Mouse (Mus musculus): ENCODE measurements around the gene Cd24a. TPM values are rescaled to one million over a fixed set of nuclear protein-coding genes. Genes with fewer than 3 reads are reported as not detected.

Cd24a gene
- total RNA-seq, 2 experiments from 2014 or later: 5.8 to 6.1 TPM

GRCm38 (mm10) chr10:43580649-43581078 is 2.6 kb downstream of the Cd24a start:
- DNase-seq (ENCODE audit: low spot score in 2 of 2): no peak

GRCm38 (mm10) chr10:43581260-43581659 is 3.2 kb downstream of the Cd24a start:
- DNase-seq (ENCODE audit: low spot score in 2 of 2): no peak

GRCm38 (mm10) chr10:43584538-43584937 is 6.5 kb downstream of the Cd24a start:
- no peak for DNase-seq (ENCODE audit: low spot score in 2 of 2)

GRCm38 (mm10) chr10:43588470-43589177 is 10.5 kb downstream of the Cd24a start:
- no peak for DNase-seq (ENCODE audit: low spot score in 2 of 2)

GRCm38 (mm10) chr10:43591477-43591876 is 13.4 kb downstream of the Cd24a start:
- no peak for DNase-seq (ENCODE audit: low spot score in 2 of 2)

- no peak for DNase-seq (ENCODE audit: low spot score in 2 of 2)
Observed at GRCm38 (mm10) chr10:43593182-43593581, 15.1 kb downstream of the Cd24a start.

- DNase-seq (ENCODE audit: low spot score in 2 of 2): no peak
Observed at GRCm38 (mm10) chr10:43594187-43594586, 16.1 kb downstream of the Cd24a start.

GRCm38 (mm10) chr10:43594894-43595293 is 16.8 kb downstream of the Cd24a start:
- no peak for DNase-seq (ENCODE audit: low spot score in 2 of 2)

- DNase-seq (ENCODE audit: low spot score in 2 of 2): no peak
Observed at GRCm38 (mm10) chr10:43598067-43598726, 20.1 kb downstream of the Cd24a start.

- DNase-seq (ENCODE audit: low spot score in 2 of 2): no peak
Observed at GRCm38 (mm10) chr10:43601039-43601438, 23.0 kb downstream of the Cd24a start.

- DNase-seq (ENCODE audit: low spot score in 2 of 2): no peak
Observed at GRCm38 (mm10) chr10:43601511-43602396, 23.7 kb downstream of the Cd24a start.

GRCm38 (mm10) chr10:43603975-43604686 is 26.0 kb downstream of the Cd24a start:
- DNase-seq (ENCODE audit: low spot score in 2 of 2): no peak

- DNase-seq (ENCODE audit: low spot score in 2 of 2): no peak
Observed at GRCm38 (mm10) chr10:43604687-43605250, 26.7 kb downstream of the Cd24a start.

GRCm38 (mm10) chr10:43605901-43606300 is 27.8 kb downstream of the Cd24a start:
- no peak for DNase-seq (ENCODE audit: low spot score in 2 of 2)

- no peak for DNase-seq (ENCODE audit: low spot score in 2 of 2)
Observed at GRCm38 (mm10) chr10:43609507-43609906, 31.4 kb downstream of the Cd24a start.

- no peak for DNase-seq (ENCODE audit: low spot score in 2 of 2)
Observed at GRCm38 (mm10) chr10:43609958-43610357, 31.9 kb downstream of the Cd24a start.

GRCm38 (mm10) chr10:43611081-43611480 is 33.0 kb downstream of the Cd24a start:
- no peak for DNase-seq (ENCODE audit: low spot score in 2 of 2)

- DNase-seq (ENCODE audit: low spot score in 2 of 2): no peak
Observed at GRCm38 (mm10) chr10:43619059-43619531, 41.0 kb downstream of the Cd24a start.

- DNase-seq (ENCODE audit: low spot score in 2 of 2): no peak
Observed at GRCm38 (mm10) chr10:43619939-43620338, 41.9 kb downstream of the Cd24a start.

- no peak for DNase-seq (ENCODE audit: low spot score in 2 of 2)
Observed at GRCm38 (mm10) chr10:43623510-43623909, 45.4 kb downstream of the Cd24a start.

- no peak for DNase-seq (ENCODE audit: low spot score in 2 of 2)
Observed at GRCm38 (mm10) chr10:43624362-43624761, 46.3 kb downstream of the Cd24a start.

All from left cerebral cortex, adult 18-20 months (tissue).